Comparison of ENCODE assay signal across 10 mouse cellular contexts in genomic region chr11:120679909-120680308, GRCm38 (mm10). TPM values are rescaled to one million over a fixed set of nuclear protein-coding genes. Genes with fewer than 3 reads are reported as not detected.
DNase-seq lines count a peak whose midpoint lies in the region; ATAC-seq lines count a peak whose summit lies in the region.
"Had no signal": no experiment of that assay in that cellular context is flagged by ENCODE, and none has a peak within 500 bp of the region (broad histone marks: within the 10 kb centered on the region; RNA-seq: fewer than 3 reads in every experiment).

No protein-coding gene starts in this region.

- 83% methylated on average over 3 of the region's 3 CpGs for WGBS in kidney, embryonic 14.5 days

- no peaks in the 10 kb centered on the region for H3K27me3 ChIP-seq in kidney, embryonic 14.5 days (ENCODE audit: control insufficient read depth, insufficient read depth, low read length)
- H3K27me3 ChIP-seq: neural tube, embryonic 12.5 days had no signal

- no peak for ATAC-seq in kidney, embryonic 14.5 days (ENCODE audit: low FRiP score, low TSS enrichment)

- peaks cover 53% of the 10 kb centered on the region for H3K36me3 ChIP-seq in kidney, embryonic 14.5 days (ENCODE audit: control insufficient read depth, insufficient read depth, low read length)

- no peak overlapping the region for H3K9ac ChIP-seq in kidney, embryonic 14.5 days (ENCODE audit: low read depth, low read length)
- H3K9ac ChIP-seq: neural tube, embryonic 12.5 days had no signal

- DNase-seq in kidney, adult 18-20 months: peak; percentile 67
- DNase-seq in MN1 (ENCODE audit: low spot score): peak; percentile 69
- DNase-seq in kidney, adult 9 months: peak; percentile 92
- DNase-seq in naive thymus-derived CD4-positive, alpha-beta T cell, adult 2 months (ENCODE audit: low read depth): peak; percentile 37
- DNase-seq in gastrocnemius, postnatal 10 days: no peak
- no peak for DNase-seq in layer of hippocampus, adult 9-10 months (ENCODE audit: low spot score)
- no peak for DNase-seq in Muller cell, postnatal 12 days (ENCODE audit: inconsistent ontology term)

- no peaks in the 10 kb centered on the region for H3K4me1 ChIP-seq in kidney, embryonic 14.5 days (ENCODE audit: control insufficient read depth, insufficient read depth, low read length)
- H3K4me1 ChIP-seq: neural tube, embryonic 12.5 days had no signal

- no peak overlapping the region for H3K4me2 ChIP-seq in kidney, embryonic 14.5 days (replicated peaks; ENCODE audit: low read depth, low read length)
- H3K4me2 ChIP-seq: neural tube, embryonic 12.5 days had no signal

- no peaks in the 10 kb centered on the region for H3K9me3 ChIP-seq in kidney, embryonic 14.5 days (ENCODE audit: control insufficient read depth, low read length)
- H3K9me3 ChIP-seq: neural tube, embryonic 12.5 days had no signal

- no peak overlapping the region for H3K4me3 ChIP-seq in kidney, embryonic 14.5 days (ENCODE audit: low read length)
- H3K4me3 ChIP-seq: neural tube, embryonic 12.5 days had no signal

- no peak overlapping the region for H3K27ac ChIP-seq in kidney, embryonic 14.5 days (ENCODE audit: low read depth, low read length)
- H3K27ac ChIP-seq: neural tube, embryonic 12.5 days had no signal

RNA-seq across cellular contexts. Expression of gene Aspscr1, which starts 7.1 kb away (rescaled TPM):
- polyA plus RNA-seq in kidney, embryonic 14.5 days (2014; fragmentation: Nextera tagmentation; extraction: Ambion mirVana): 107 and 124 TPM in 2 replicates
- total RNA-seq in gastrocnemius, postnatal 10 days (2021): 10 to 100 TPM; 34.8 to 39.8 TPM

RNA-seq across cellular contexts. Expression of gene Notum, which starts 18.9 kb away (rescaled TPM):
- polyA plus RNA-seq in kidney, embryonic 14.5 days (2014; fragmentation: Nextera tagmentation; extraction: Ambion mirVana): 6.9 and 9.9 TPM in 2 replicates
- 1 to 10 TPM in 1 of 2 experiments, not detected in 1; 1.2 TPM for total RNA-seq in gastrocnemius, postnatal 10 days (2021)

RNA-seq across cellular contexts. Expression of gene Myadml2, which starts 32.0 kb away (rescaled TPM):
- not detected in 2 replicates for polyA plus RNA-seq in kidney, embryonic 14.5 days (2014; fragmentation: Nextera tagmentation; extraction: Ambion mirVana)
- 10 to 100 TPM; 89.2 to 92.0 TPM for total RNA-seq in gastrocnemius, postnatal 10 days (2021)
- polyA plus RNA-seq: intestine, embryonic 14.5 days had no signal

RNA-seq across cellular contexts. Expression of gene Cenpx, which starts 33.6 kb away (rescaled TPM):
- polyA plus RNA-seq in kidney, embryonic 14.5 days (2014; fragmentation: Nextera tagmentation; extraction: Ambion mirVana): 157 and 195 TPM in 2 replicates
- total RNA-seq in gastrocnemius, postnatal 10 days (2021): 10 to 100 TPM; 34.9 to 35.6 TPM

RNA-seq across cellular contexts. Expression of gene Lrrc45, which starts 33.8 kb away (rescaled TPM):
- 41.9 and 43.1 TPM in 2 replicates for polyA plus RNA-seq in kidney, embryonic 14.5 days (2014; fragmentation: Nextera tagmentation; extraction: Ambion mirVana)
- total RNA-seq in gastrocnemius, postnatal 10 days (2021): 10 to 100 TPM in 1 of 2 experiments, 1 to 10 TPM in 1; 7.7 to 10.1 TPM

Comparison
In these comparisons a context has a peak if more than half of its experiments do, and no peak if none do; other contexts are left out.
1. DNase-seq: peak in kidney, adult 18-20 months (single experiment), MN1 (single experiment), kidney, adult 9 months (single experiment) and naive thymus-derived CD4-positive, alpha-beta T cell, adult 2 months (single experiment); none in gastrocnemius, postnatal 10 days (single experiment), layer of hippocampus, adult 9-10 months (single experiment) and Muller cell, postnatal 12 days (single experiment).